Mouse (Mus musculus): ENCODE data around the gene Mrps36. TPM values are rescaled to one million over a fixed set of nuclear protein-coding genes. Genes with fewer than 3 reads are reported as not detected.
"Not testable (repeated sequence)": the region's sequence is repeated elsewhere in the genome, so short reads cannot be mapped to it uniquely, and the experiment has no call there.

Mrps36 gene
- polyA plus RNA-seq, 1 experiment from 2014 or later = 238 TPM

GRCm38 (mm10) chr13:100748638-100749037 lies 4.2 kb upstream of the Mrps36 start:
- 48% methylated on average over 8 of the region's 8 CpGs for WGBS
- Histone ChIP-seq H3K27ac (ENCODE audit: low read depth, low read length) (no peak overlapping the region), H3K36me3 (ENCODE audit: control insufficient read depth, insufficient read depth, low read length) (no peaks in the 10 kb centered on the region), H3K9me3 (ENCODE audit: control insufficient read depth, low read length) (no peaks in the 10 kb centered on the region), H3K4me2 (peak overlapping the region; percentile 28; the same call in 1 of the 2 replicates), H3K27me3 (replicated peaks; ENCODE audit: control insufficient read depth, insufficient read depth, low read length) (no peaks in the 10 kb centered on the region), H3K4me3 (ENCODE audit: low read depth, low read length) (no peak overlapping the region), H3K9ac (ENCODE audit: low read depth, low read length) (no peak overlapping the region), H3K4me1 (replicated peaks; ENCODE audit: control insufficient read depth, insufficient read depth, low read length) (peaks cover 38% of the 10 kb centered on the region)
- peak; percentile 30; the same call in 1 of the 2 replicates for ATAC-seq (replicated peaks; ENCODE audit: low FRiP score)
- DNase-seq (ENCODE audit: low spot score) = no peak

- 84% methylated on average over 3 of the region's 3 CpGs for WGBS
- Histone ChIP-seq H3K4me2 (no peak overlapping the region), H3K9me3 (ENCODE audit: control insufficient read depth, low read length) (no peaks in the 10 kb centered on the region), H3K9ac (ENCODE audit: low read depth, low read length) (no peak overlapping the region; the same call in 1 of the 2 replicates), H3K4me1 (replicated peaks; ENCODE audit: control insufficient read depth, insufficient read depth, low read length) (peaks cover 26% of the 10 kb centered on the region), H3K27ac (ENCODE audit: low read depth, low read length) (no peak overlapping the region; the same call in 1 of the 2 replicates), H3K27me3 (replicated peaks; ENCODE audit: control insufficient read depth, insufficient read depth, low read length) (no peaks in the 10 kb centered on the region), H3K36me3 (ENCODE audit: control insufficient read depth, insufficient read depth, low read length) (no peaks in the 10 kb centered on the region), H3K4me3 (ENCODE audit: low read depth, low read length) (no peak overlapping the region)
- no peak for DNase-seq (ENCODE audit: low spot score)
- ATAC-seq (replicated peaks; ENCODE audit: low FRiP score) = no peak
Observed at GRCm38 (mm10) chr13:100746090-100746489, 1.6 kb upstream of the Mrps36 start.

- H3K27me3 ChIP-seq (replicated peaks; ENCODE audit: control insufficient read depth, insufficient read depth, low read length) = no peaks in the 10 kb centered on the region
- ATAC-seq (replicated peaks; ENCODE audit: low FRiP score) = peak; percentile 54
- peaks cover 18% of the 10 kb centered on the region for H3K4me1 ChIP-seq (replicated peaks; ENCODE audit: control insufficient read depth, insufficient read depth, low read length)
- H3K4me3 ChIP-seq (ENCODE audit: low read depth, low read length) = peak overlapping the region; percentile 86
- H3K27ac ChIP-seq (ENCODE audit: low read depth, low read length) = peak overlapping the region; percentile 97
- H3K9me3 ChIP-seq (ENCODE audit: control insufficient read depth, low read length) = no peaks in the 10 kb centered on the region
- no peak for DNase-seq (ENCODE audit: low spot score)
- H3K4me2 ChIP-seq = peak overlapping the region; percentile 59
- H3K36me3 ChIP-seq (ENCODE audit: control insufficient read depth, insufficient read depth, low read length) = no peaks in the 10 kb centered on the region
- 55% methylated on average over 11 of the region's 11 CpGs for WGBS
- H3K9ac ChIP-seq (ENCODE audit: low read depth, low read length) = peak overlapping the region; percentile 85
Observed at GRCm38 (mm10) chr13:100743346-100744035, 968 bp downstream of the Mrps36 start.

GRCm38 (mm10) chr13:100742831-100743230 lies 1.6 kb downstream of the Mrps36 start:
- Histone ChIP-seq H3K4me2 (peak overlapping the region; percentile 59), H3K36me3 (ENCODE audit: control insufficient read depth, insufficient read depth, low read length) (no peaks in the 10 kb centered on the region), H3K9me3 (ENCODE audit: control insufficient read depth, low read length) (no peaks in the 10 kb centered on the region), H3K27ac (ENCODE audit: low read depth, low read length) (no peak overlapping the region), H3K27me3 (replicated peaks; ENCODE audit: control insufficient read depth, insufficient read depth, low read length) (no peaks in the 10 kb centered on the region), H3K9ac (ENCODE audit: low read depth, low read length) (no peak overlapping the region), H3K4me1 (replicated peaks; ENCODE audit: control insufficient read depth, insufficient read depth, low read length) (peaks cover 18% of the 10 kb centered on the region), H3K4me3 (ENCODE audit: low read depth, low read length) (peak overlapping the region; percentile 86; the same call in 1 of the 2 replicates)
- 82% methylated on average over 5 of the region's 5 CpGs for WGBS
- ATAC-seq (replicated peaks; ENCODE audit: low FRiP score) (no peak), DNase-seq (ENCODE audit: low spot score) (no peak)

- WGBS = 87% methylated on average over 2 of the region's 2 CpGs
- H3K4me2 ChIP-seq = no peak overlapping the region
- DNase-seq (ENCODE audit: low spot score) (no peak), ATAC-seq (replicated peaks; ENCODE audit: low FRiP score) (no peak)
- H3K4me3 ChIP-seq (ENCODE audit: low read depth, low read length) = no peak overlapping the region
- no peak overlapping the region for H3K27ac ChIP-seq (ENCODE audit: low read depth, low read length)
- no peaks in the 10 kb centered on the region for H3K9me3 ChIP-seq (ENCODE audit: control insufficient read depth, low read length)
- peaks cover 12% of the 10 kb centered on the region for H3K36me3 ChIP-seq (ENCODE audit: control insufficient read depth, insufficient read depth, low read length)
- H3K27me3 ChIP-seq (replicated peaks; ENCODE audit: control insufficient read depth, insufficient read depth, low read length) = no peaks in the 10 kb centered on the region
- H3K9ac ChIP-seq (ENCODE audit: low read depth, low read length) = no peak overlapping the region
- peaks cover 9% of the 10 kb centered on the region for H3K4me1 ChIP-seq (replicated peaks; ENCODE audit: control insufficient read depth, insufficient read depth, low read length)
Observed at GRCm38 (mm10) chr13:100732756-100733155, 11.7 kb downstream of the Mrps36 start.

- not testable (repeated sequence) for ATAC-seq (replicated peaks; ENCODE audit: low FRiP score); H3K9ac ChIP-seq (ENCODE audit: low read depth, low read length); DNase-seq (ENCODE audit: low spot score); H3K4me3 ChIP-seq (ENCODE audit: low read depth, low read length); H3K27ac ChIP-seq (ENCODE audit: low read depth, low read length); H3K4me1 ChIP-seq (replicated peaks; ENCODE audit: control insufficient read depth, insufficient read depth, low read length); H3K9me3 ChIP-seq (ENCODE audit: control insufficient read depth, low read length); H3K27me3 ChIP-seq (replicated peaks; ENCODE audit: control insufficient read depth, insufficient read depth, low read length)
- 83% methylated on average over 5 of the region's 6 CpGs for WGBS
- Histone ChIP-seq H3K36me3 (ENCODE audit: control insufficient read depth, insufficient read depth, low read length) (peaks cover 14% of the 10 kb centered on the region), H3K4me2 (peak overlapping the region; percentile 74)
Observed at GRCm38 (mm10) chr13:100731462-100732046, 12.9 kb downstream of the Mrps36 start.

- Histone ChIP-seq H3K4me2 (peak within 1 kb of the TSS; percentile 74), H3K4me3 (ENCODE audit: low read depth, low read length) (peak within 1 kb of the TSS; percentile 84), H3K9me3 (ENCODE audit: control insufficient read depth, low read length) (no peaks in the 10 kb centered on the region), H3K27ac (ENCODE audit: low read depth, low read length) (peak within 1 kb of the TSS; percentile 66), H3K4me1 (replicated peaks; ENCODE audit: control insufficient read depth, insufficient read depth, low read length) (peaks cover 13% of the 10 kb centered on the region), H3K9ac (ENCODE audit: low read depth, low read length) (peak within 1 kb of the TSS; percentile 89), H3K36me3 (ENCODE audit: control insufficient read depth, insufficient read depth, low read length) (peaks cover 14% of the 10 kb centered on the region), H3K27me3 (replicated peaks; ENCODE audit: control insufficient read depth, insufficient read depth, low read length) (no peaks in the 10 kb centered on the region)
- ATAC-seq (replicated peaks; ENCODE audit: low FRiP score) = peak; percentile 97
- DNase-seq (ENCODE audit: low spot score) = peak; percentile 90
- WGBS = 0% methylated on average over 19 of the region's 19 CpGs
Observed at GRCm38 (mm10) chr13:100730861-100731176, 13.6 kb downstream of the Mrps36 start, which contains the start of gene Cdk7. TSS of gene Cdk7 (minus strand) at chr13:100730939.

- Histone ChIP-seq H3K9ac (ENCODE audit: low read depth, low read length) (peak overlapping the region; percentile 89), H3K27ac (ENCODE audit: low read depth, low read length) (peak overlapping the region; percentile 66), H3K36me3 (ENCODE audit: control insufficient read depth, insufficient read depth, low read length) (peaks cover 14% of the 10 kb centered on the region), H3K4me3 (ENCODE audit: low read depth, low read length) (peak overlapping the region; percentile 84), H3K27me3 (replicated peaks; ENCODE audit: control insufficient read depth, insufficient read depth, low read length) (no peaks in the 10 kb centered on the region), H3K4me2 (peak overlapping the region; percentile 74), H3K9me3 (ENCODE audit: control insufficient read depth, low read length) (no peaks in the 10 kb centered on the region), H3K4me1 (replicated peaks; ENCODE audit: control insufficient read depth, insufficient read depth, low read length) (peaks cover 15% of the 10 kb centered on the region)
- no peak for DNase-seq (ENCODE audit: low spot score)
- under 1% methylated on average over 30 of the region's 30 CpGs for WGBS
- ATAC-seq (replicated peaks; ENCODE audit: low FRiP score) = peak; percentile 81
Observed at GRCm38 (mm10) chr13:100730153-100730860, 14.2 kb downstream of the Mrps36 start.
